Mouse (Mus musculus) kidney, adult 2 months (tissue): ENCODE results near the gene Dars2.

Experiments used
- CTCF ChIP-seq: fragments of 200-500 bp; conservative IDR thresholded peaks from 2 replicates; pipeline ENCODE4 v1.5.1; 2011; ENCODE audit warnings: low read depth, mild to moderate bottlenecking, control low read depth, low read length, moderate library complexity, mixed read lengths; ENCODE audit not compliant: insufficient read depth, insufficient read length
- POLR2A ChIP-seq: fragments of 200-500 bp; IDR thresholded peaks from one replicate; pipeline ENCODE4 v1.6.1; 2011; ENCODE audit warnings: low read depth, low read length, control low read depth

DNA sequence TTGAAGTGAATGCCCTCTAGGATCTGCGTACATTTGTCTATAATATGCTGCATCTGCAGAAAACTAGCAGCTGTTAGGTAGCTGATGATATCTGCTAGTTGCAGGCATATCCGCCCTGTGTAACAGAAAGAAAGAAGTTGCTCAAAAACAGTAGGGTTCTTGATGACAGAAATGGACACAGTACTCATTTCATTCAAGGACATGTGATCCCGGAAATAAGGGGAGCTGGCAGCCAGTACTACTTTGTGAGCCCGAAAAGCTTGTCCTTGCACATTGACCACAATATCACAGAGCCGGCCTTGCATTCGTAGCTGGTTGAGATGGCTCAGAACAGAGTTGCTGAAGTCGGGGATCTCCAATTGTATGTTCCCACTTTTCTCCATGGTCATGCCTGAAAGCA lies 38.1 kb downstream of the Dars2 start:
- TF ChIP-seq POLR2A (no peak), CTCF (no peak)
